Mouse (Mus musculus) cortical plate, adult 2 months (tissue): ENCODE measurements at regions not wholly inside any gene's neighbourhood (a gene's known extent, or its start where the extent isn't known, plus 50 kb on each side); places are given as distances from the start of the nearest gene placed in this dataset.

Source experiments
- CTCF ChIP-seq: fragments of 200-500 bp; IDR thresholded peaks from 2 replicates; pipeline ENCODE4 v1.5.1; 2011; ENCODE audit warnings: mild to moderate bottlenecking, control low read depth, low read length; ENCODE audit not compliant: insufficient read depth; ENCODE audit errors: extremely low read depth
- POLR2A ChIP-seq: fragments of 200-500 bp; IDR thresholded peaks from 2 replicates; pipeline ENCODE4 v1.6.1; 2011; ENCODE audit warnings: mild to moderate bottlenecking, low read length, control low read depth; ENCODE audit not compliant: insufficient read depth; ENCODE audit errors: extremely low read depth

GRCm38 (mm10) chr2:57772315-57772714 lies 225.4 kb upstream of the Galnt5 start:
- TF ChIP-seq POLR2A: no peak
- no peak for TF ChIP-seq CTCF
